Mouse (Mus musculus) gastrocnemius, postnatal 4 days (tissue): ENCODE data around the gene Nppb. TPM values are rescaled to one million over a fixed set of nuclear protein-coding genes. Genes with fewer than 3 reads are reported as not detected.

Experiments
- DNase-seq, 2 experiments: peaks; one replicate each; pipeline ENCODE4 v3.0.0; 2021 to 2022; ENCODE audit warnings: low spot score in 2 of 2, mixed read lengths in 2 of 2
- long read RNA-seq, 2 experiments: library from polyadenylated mRNA; stranded (forward); transcript quantifications; one replicate each; pipeline ENCODE4 v2.0.0; 2021
- total RNA-seq, 2 experiments: library from RNA; stranded (reverse); gene quantifications; 2 replicates each; pipeline ENCODE4 v1.2.3; 2021

The Nppb gene
- total RNA-seq, result not detected
- long read RNA-seq, experiment 1, result 0 reads
- long read RNA-seq, experiment 2, result 0 reads

- peak in 1 of 2 experiments; percentile 39 for DNase-seq
Measured at GRCm38 (mm10) chr4:147985205-147986132, at the start of gene Nppb. TSS of gene Nppb (plus strand) at chr4:147985788.

GRCm38 (mm10) chr4:147935904-147936303, 49.7 kb upstream of the Nppb start:
- no peak for DNase-seq

- DNase-seq, result peak; percentile 84 to 87
Measured at GRCm38 (mm10) chr4:147936331-147936954, 49.1 kb upstream of the Nppb start, which contains the start of gene Plod1. TSS of gene Plod1 (minus strand) at chr4:147936767.

- DNase-seq, result no peak
Measured at GRCm38 (mm10) chr4:147937021-147937420, 48.6 kb upstream of the Nppb start.

GRCm38 (mm10) chr4:147937486-147937885, 48.1 kb upstream of the Nppb start:
- DNase-seq, result no peak

GRCm38 (mm10) chr4:147938148-147939096, 47.2 kb upstream of the Nppb start:
- DNase-seq, result peak in 1 of 2 experiments; percentile 50

DNA sequence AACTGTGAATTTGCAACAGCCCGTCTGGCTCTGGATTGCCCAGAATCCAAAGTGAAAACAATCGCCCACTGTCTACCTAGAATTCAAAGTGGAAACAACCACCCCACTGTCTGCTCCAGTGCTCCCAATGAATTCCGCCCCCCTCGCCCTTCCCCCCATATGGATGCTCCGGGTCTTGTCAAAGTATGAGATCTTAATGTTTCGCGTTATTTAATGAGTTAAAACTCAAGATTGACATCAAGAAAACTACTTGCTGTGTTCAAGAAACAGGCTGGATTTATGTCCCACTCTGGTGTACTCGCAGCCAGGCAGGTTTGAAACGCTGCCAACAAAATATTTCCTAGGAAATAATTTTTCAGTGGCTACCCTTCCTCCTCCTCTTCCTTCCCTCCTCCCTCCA, 45.5 kb upstream of the Nppb start:
- DNase-seq, result no peak

DNA sequence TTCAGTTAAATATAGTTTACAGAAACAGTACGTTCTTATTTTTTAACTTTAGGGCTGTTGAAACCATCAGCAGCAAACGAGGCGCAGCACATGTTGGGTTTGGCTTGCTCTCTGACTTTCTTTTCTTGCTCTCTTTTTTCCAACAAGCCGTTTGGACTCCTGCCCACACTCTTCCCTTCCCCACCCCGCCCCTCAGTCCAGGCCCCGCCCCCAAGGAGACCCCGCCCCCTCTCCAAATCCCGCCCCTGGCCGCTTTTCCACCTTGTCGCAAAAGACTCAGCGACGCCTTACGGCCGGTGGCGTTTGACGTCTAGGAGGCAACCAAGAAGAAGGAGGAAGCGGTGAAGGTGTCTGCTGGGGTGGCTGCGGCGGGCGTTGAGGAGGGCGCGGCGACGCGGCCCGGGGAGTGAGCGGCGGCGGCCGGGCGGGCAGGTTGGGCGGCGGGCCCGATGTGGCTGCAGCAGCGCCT, 45.0 kb upstream of the Nppb start, which contains the start of gene 2510039O18Rik:
TSS of gene 2510039O18Rik (plus strand) at position 320 of the 469 bp plus-strand sequence.
- peak; percentile 75 to 89 for DNase-seq

GRCm38 (mm10) chr4:147941045-147942020, 44.3 kb upstream of the Nppb start:
- DNase-seq, result peak in 1 of 2 experiments; percentile 52

DNA sequence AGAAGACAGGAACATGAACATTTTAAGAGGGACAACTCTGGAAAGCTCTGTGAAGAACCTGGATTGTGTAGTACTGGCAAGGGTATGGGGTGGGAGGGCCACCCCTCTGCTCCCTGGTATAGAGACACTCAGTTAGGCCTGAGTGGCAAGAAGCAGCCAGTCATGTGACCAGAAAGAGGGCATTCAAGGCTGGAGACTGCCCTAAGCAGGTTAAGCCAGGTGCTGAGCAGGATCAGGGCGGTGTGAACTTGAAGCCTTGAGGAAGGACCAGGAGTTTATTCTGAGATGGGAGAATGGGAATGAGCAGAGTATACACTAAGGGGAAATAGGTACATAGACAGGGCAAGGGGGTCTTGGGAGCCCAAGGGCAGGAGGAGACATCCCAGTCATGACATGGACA, 42.6 kb upstream of the Nppb start:
- no peak for DNase-seq

DNA sequence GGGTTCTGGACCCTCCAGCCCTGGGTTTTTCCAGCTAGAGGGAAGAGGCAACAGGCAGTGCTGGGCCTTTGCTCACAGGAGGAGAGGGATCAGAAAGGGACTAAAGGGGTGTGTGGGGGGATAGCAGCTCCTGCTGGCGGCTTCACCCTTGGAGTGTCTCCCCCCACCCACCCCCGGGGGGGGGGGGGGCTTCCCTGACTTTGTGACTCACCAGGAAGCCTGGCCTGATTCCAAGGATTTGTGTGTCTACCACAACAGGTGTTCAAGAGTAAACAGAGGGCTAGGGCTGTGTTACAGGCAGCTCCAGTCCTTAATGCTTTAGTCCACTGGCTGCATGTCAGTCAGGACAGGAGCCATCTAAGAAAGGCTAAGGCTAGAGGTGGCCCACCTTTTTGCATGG, 38.1 kb upstream of the Nppb start:
- DNase-seq, result no peak

DNA sequence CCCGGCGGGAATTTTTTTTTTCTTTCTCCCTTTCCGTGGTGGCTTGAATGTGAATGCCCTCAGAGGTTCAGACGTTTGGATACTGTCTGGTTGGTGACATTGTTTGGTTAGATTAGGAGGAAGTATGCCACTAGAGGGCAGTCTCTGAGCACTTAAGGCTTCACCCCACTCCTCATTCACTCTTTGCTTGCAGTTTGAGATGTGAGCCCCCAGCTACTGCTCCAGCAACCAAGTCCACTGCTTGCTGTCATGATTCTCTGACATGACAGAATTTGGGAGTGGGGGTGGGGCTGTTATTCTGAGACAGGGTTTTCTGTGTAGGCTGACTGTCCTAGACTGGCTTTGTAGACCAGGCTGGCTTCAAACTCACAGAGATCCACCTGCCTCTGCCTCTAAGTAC, 32.0 kb upstream of the Nppb start:
- DNase-seq, result no peak

DNA sequence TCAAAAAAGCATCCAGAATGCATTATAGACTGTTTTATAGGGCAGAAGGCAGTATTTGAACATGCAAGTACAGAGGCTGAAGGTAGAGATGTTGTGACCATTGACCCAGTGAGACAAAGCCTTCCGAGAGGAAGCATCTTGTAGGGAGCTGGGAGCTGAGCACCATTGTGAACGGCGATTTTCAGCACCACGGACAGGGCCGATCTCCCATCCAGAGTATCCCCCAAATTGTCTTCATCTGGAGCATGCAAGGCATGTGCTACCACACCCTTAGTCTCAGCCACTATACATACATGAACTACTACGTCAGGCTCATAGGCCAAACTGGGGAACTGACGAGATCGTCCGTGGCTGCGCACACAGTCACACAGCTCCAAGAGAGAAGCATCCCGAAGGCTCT, 28.4 kb upstream of the Nppb start:
- DNase-seq, result no peak

GRCm38 (mm10) chr4:147959881-147960831, 25.4 kb upstream of the Nppb start:
- DNase-seq, result peak in 1 of 2 experiments; percentile 58

DNA sequence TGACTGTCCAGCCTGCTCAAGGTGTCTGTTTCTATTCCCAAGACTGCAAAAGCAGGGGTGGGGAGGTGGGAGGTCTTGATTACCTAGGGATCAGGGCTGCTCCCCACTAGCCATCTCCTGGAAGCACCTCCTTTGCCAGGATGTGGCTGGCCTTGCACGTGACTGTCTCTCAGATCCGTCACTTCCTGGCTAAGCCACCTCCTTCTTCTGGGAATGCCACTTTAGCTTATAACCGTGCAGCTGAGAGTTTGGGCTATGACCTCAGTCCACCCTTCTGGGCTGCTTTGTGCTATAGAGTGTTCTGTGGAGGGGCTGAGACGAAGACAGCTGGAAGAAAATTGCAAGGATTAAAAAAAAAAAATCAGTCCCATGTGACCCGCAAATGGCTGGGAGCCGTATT, 22.8 kb upstream of the Nppb start:
- DNase-seq, result no peak

- DNase-seq, result no peak
Measured at GRCm38 (mm10) chr4:147963623-147964022, 22.0 kb upstream of the Nppb start.

DNA sequence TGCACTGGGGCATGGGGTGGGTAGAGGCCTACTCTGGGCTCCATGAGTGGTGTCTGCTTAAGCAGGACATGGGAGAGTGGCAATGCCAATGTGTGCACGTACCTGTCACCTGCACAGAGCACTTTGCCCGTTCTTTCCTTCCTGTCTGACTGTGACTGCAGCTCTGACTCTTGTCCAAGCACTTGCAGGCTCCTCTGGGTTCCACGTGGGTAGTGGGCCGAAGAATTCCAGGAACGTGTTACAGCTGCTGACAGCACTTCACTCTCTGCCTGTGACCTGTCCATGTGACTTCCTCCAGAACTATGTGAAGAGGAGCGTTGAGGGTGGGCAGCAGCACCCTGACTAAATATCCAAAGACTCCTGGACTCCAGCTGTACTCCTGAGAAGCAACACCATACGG, 19.9 kb upstream of the Nppb start:
- DNase-seq, result no peak

GRCm38 (mm10) chr4:147968816-147969215, 16.8 kb upstream of the Nppb start:
- DNase-seq, result no peak
